Comparison of ENCODE assay signal across 13 mouse cellular contexts in the genomic region with DNA sequence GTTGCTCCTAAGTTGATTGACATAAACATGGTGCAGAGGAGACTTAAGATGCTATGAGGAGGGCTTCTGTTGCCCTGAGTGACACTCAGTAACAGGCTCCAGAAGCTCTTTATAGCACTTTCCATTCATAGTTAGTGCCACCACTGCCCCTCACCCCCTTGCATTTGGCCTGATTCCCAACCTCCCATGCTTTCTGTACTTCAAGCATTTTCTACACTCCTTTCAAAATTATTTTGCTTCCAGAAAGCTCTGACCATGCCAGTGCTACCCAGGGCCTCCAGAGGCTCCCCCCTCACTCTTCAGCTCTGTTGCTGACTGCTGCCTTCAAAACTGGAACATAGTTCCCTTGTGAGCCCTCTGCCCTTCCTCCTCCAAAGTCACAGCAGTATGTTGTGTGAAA.
DNase-seq lines count a peak whose midpoint lies in the region; ATAC-seq lines count a peak whose summit lies in the region.
"Had no signal": no experiment of that assay in that cellular context is flagged by ENCODE, and none has a peak within 500 bp of the region (broad histone marks: within the 10 kb centered on the region; RNA-seq: fewer than 3 reads in every experiment).

No protein-coding gene starts in this region.

- no peaks in the 10 kb centered on the region for H3K9me3 ChIP-seq in embryonic facial prominence, embryonic 14.5 days (ENCODE audit: control insufficient read depth, low read length)
- H3K9me3 ChIP-seq in midbrain, embryonic 15.5 days: no peaks in the 10 kb centered on the region

- H3K9ac ChIP-seq in embryonic facial prominence, embryonic 14.5 days (ENCODE audit: low read depth, low read length): no peak overlapping the region
- H3K9ac ChIP-seq in midbrain, embryonic 15.5 days: no peak overlapping the region
- H3K9ac ChIP-seq: liver, postnatal 0 days had no signal

- H3K27me3 ChIP-seq in embryonic facial prominence, embryonic 14.5 days (replicated peaks; ENCODE audit: control insufficient read depth, insufficient read depth, low read length): no peaks in the 10 kb centered on the region
- H3K27me3 ChIP-seq in midbrain, embryonic 15.5 days (replicated peaks): no peaks in the 10 kb centered on the region

- intact Hi-C loops in left cerebral cortex, postnatal 4 days (cut with DNase I): no loop called here
- intact Hi-C loops in left cerebral cortex, postnatal 36 days (cut with DNase I): no loop called here

- H3K36me3 ChIP-seq in embryonic facial prominence, embryonic 14.5 days (ENCODE audit: control insufficient read depth, insufficient read depth, low read length): no peaks in the 10 kb centered on the region
- no peaks in the 10 kb centered on the region for H3K36me3 ChIP-seq in midbrain, embryonic 15.5 days (replicated peaks)

- no peak overlapping the region for H3K4me2 ChIP-seq in embryonic facial prominence, embryonic 14.5 days (ENCODE audit: low read depth, low read length)
- H3K4me2 ChIP-seq in midbrain, embryonic 15.5 days: no peak overlapping the region
- H3K4me2 ChIP-seq: heart, embryonic 11.5 days had no signal

- peak; percentile 20 for DNase-seq in embryo, embryonic 11 days
- no peak for DNase-seq in embryo, embryonic 9.5 days (ENCODE audit: extremely low spot score)
- DNase-seq in left cerebral cortex, postnatal 4 days: peak; percentile 59
- DNase-seq in left cerebral cortex, postnatal 36 days (ENCODE audit: low spot score in 2 of 2): no peak
- DNase-seq in embryonic facial prominence, embryonic 14.5 days (ENCODE audit: low spot score): peak; percentile 49
- no peak for DNase-seq in layer of hippocampus, adult 18-20 months (ENCODE audit: low spot score in 2 of 2)
- no peak for DNase-seq in gastrocnemius, postnatal 4 days (ENCODE audit: low spot score in 2 of 2)
- DNase-seq: adrenal gland, postnatal 10 days; B cell, adult 2 months; liver, postnatal 0 days had no signal

- peak overlapping the region; percentile 61; the same call in 1 of the 2 replicates for H3K27ac ChIP-seq in embryonic facial prominence, embryonic 14.5 days (replicated peaks; ENCODE audit: low read depth, low read length)
- H3K27ac ChIP-seq in midbrain, embryonic 15.5 days: no peak overlapping the region

- H3K4me3 ChIP-seq in embryonic facial prominence, embryonic 14.5 days (ENCODE audit: low read depth, low read length): no peak overlapping the region
- H3K4me3 ChIP-seq in midbrain, embryonic 15.5 days: no peak overlapping the region

- H3K4me1 ChIP-seq in embryonic facial prominence, embryonic 14.5 days (ENCODE audit: control insufficient read depth, insufficient read depth, low read length): peaks cover 7% of the 10 kb centered on the region
- 0 out of 2 replicates have a peak, but pooled peaks cover 4% of the 10 kb centered on the region for H3K4me1 ChIP-seq in midbrain, embryonic 15.5 days

- ATAC-seq in embryonic facial prominence, embryonic 14.5 days (ENCODE audit: low read depth): peak; percentile 18; the same call in 1 of the 2 replicates
- ATAC-seq in midbrain, embryonic 15.5 days (replicated peaks): peak; percentile 48; the same call in 1 of the 2 replicates
- ATAC-seq: intestine, embryonic 16.5 days; liver, postnatal 0 days had no signal

Comparison
In these comparisons a context has a peak if more than half of its experiments do, and no peak if none do; other contexts are left out.
1. DNase-seq: peak in embryo, embryonic 11 days (single experiment), left cerebral cortex, postnatal 4 days (single experiment) and embryonic facial prominence, embryonic 14.5 days (single experiment); none in embryo, embryonic 9.5 days (single experiment), left cerebral cortex, postnatal 36 days (0 of 2), layer of hippocampus, adult 18-20 months (0 of 2) and gastrocnemius, postnatal 4 days (0 of 2).